Mouse (Mus musculus) liver, embryonic 15.5 days (tissue): ENCODE measurements around the gene Lactb. TPM values are rescaled to one million over a fixed set of nuclear protein-coding genes. Genes with fewer than 3 reads are reported as not detected.

Experiments
- ATAC-seq: fragments of 200-750 bp; cut with Nextera tagmentation; 2 replicates; pipeline ENCODE4 v1.8.0; 2017; ENCODE audit warnings: moderate number of reproducible peaks, mild to moderate bottlenecking, moderate library complexity; ENCODE audit not compliant: insufficient read depth
- H3K27ac ChIP-seq: fragments of 300-500 bp; sonication (generic); replicated peaks from 2 replicates; pipeline ENCODE4 v1.5.1; 2015; ENCODE audit warnings: mild to moderate bottlenecking, inconsistent platforms
- H3K27me3 ChIP-seq: fragments of 300-500 bp; sonication (generic); 2 replicates; pipeline ENCODE4 v1.6.1; 2015; ENCODE audit warnings: mild to moderate bottlenecking, inconsistent platforms
- H3K36me3 ChIP-seq: fragments of 300-500 bp; sonication (generic); replicated peaks from 2 replicates; pipeline ENCODE4 v1.6.1; 2015; ENCODE audit warnings: moderate library complexity, mild to moderate bottlenecking, inconsistent platforms
- H3K4me1 ChIP-seq: fragments of 300-500 bp; sonication (generic); replicated peaks from 2 replicates; pipeline ENCODE4 v1.6.1; 2015; ENCODE audit warnings: inconsistent platforms
- H3K4me2 ChIP-seq: fragments of 300-500 bp; sonication (generic); 2 replicates; pipeline ENCODE4 v1.6.1; 2015; ENCODE audit warnings: moderate library complexity, mild to moderate bottlenecking, inconsistent platforms
- H3K4me3 ChIP-seq: fragments of 300-500 bp; sonication (generic); replicated peaks from 2 replicates; pipeline ENCODE4 v1.5.1; 2015; ENCODE audit warnings: mild to moderate bottlenecking, inconsistent platforms
- H3K9ac ChIP-seq: fragments of 300-500 bp; sonication (generic); 2 replicates; pipeline ENCODE4 v1.6.1; 2015; ENCODE audit warnings: moderate library complexity, mild to moderate bottlenecking, inconsistent platforms
- H3K9me3 ChIP-seq: fragments of 300-500 bp; sonication (generic); replicated peaks from 2 replicates; pipeline ENCODE4 v1.6.1; 2016; ENCODE audit warnings: inconsistent platforms
- WGBS: fragments of 180-500 bp; shearing (Covaris S2); methylation state at CpG from one replicate; pipeline ENCODE4 v1.1.7; 2015; ENCODE audit warnings: mixed read lengths; ENCODE audit not compliant: insufficient replicate concordance; 5-methylcytosine and 5-hydroxymethylcytosine counted together
- polyA plus RNA-seq: library from polyadenylated mRNA; unstranded; fragments of >200 nt; fragmentation: Nextera tagmentation; extraction: Ambion mirVana; gene quantifications from 2 replicates; pipeline ENCODE4 v1.2.1, GENCODE M21; 2015

Gene Lactb
- polyA plus RNA-seq: 4.7 and 4.8 TPM in 2 replicates

DNA sequence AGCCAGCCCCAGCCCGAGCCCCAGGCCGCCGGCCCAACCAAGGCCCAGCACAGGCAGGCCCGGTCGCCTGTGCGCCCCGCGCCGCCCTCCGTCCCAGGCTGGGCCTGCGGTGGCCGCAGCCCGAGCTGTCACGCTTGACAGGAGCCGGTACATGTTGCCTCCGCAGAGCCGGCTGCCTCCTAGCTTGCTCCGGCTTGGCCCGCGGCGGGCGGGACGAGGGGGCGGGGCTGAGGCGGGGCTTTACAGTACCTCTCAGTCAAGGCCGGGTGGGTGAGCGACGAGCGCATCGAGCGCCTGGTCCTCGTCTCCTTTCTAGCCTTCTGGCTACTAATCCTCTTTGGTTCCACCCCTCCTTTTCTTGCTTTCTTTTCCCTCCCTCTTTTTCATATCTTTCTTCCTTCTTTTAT, at the start of gene Lactb:
Gene Lactb (minus strand): TSS at position 246 of the 407 bp plus-strand sequence.
- under 1% methylated on average over 32 of the region's 32 CpGs for WGBS
- Histone ChIP-seq H3K27ac (peak within 1 kb of the TSS; percentile 81), H3K27me3 (no peaks in the 10 kb centered on the region; the same call in 1 of the 2 replicates), H3K4me2 (peak within 1 kb of the TSS; percentile 91), H3K4me3 (peak within 1 kb of the TSS; percentile 69), H3K9ac (peak within 1 kb of the TSS; percentile 71), H3K9me3 (no peaks in the 10 kb centered on the region), H3K4me1 (peaks cover 22% of the 10 kb centered on the region), H3K36me3 (no peaks in the 10 kb centered on the region)
- peak; percentile 95 for ATAC-seq

DNA sequence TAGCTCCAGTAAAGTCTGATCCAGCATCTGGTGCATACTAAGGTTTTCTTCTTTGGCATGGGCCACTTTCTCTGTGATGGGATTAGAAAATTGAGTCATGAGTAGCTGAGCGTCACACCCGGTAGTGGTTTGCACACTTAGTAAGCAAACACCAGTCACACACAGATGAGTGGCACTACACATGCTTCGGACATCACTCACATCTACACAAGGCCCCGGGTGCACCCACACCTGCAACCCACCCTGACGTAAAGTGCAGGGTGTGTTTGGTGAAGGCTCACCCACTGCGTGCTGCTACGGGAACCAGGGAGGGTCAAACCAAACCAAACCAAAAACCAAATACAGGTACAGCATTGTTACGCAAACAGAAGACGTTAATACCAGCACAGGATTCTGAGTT, 48.1 kb upstream of the Lactb start:
- WGBS: 91% methylated on average over 9 of the region's 9 CpGs
- 0 out of 2 replicates have a peak overlapping the region, but pooled peaks have one; percentile 96 for H3K27ac ChIP-seq
- H3K27me3 ChIP-seq: no peaks in the 10 kb centered on the region
- no peak overlapping the region for H3K4me3 ChIP-seq
- no peaks in the 10 kb centered on the region for H3K9me3 ChIP-seq
- no peak overlapping the region for H3K4me2 ChIP-seq
- H3K4me1 ChIP-seq: peaks cover 61% of the 10 kb centered on the region
- peaks cover 70% of the 10 kb centered on the region for H3K36me3 ChIP-seq
- no peak overlapping the region for H3K9ac ChIP-seq
- ATAC-seq: no peak

DNA sequence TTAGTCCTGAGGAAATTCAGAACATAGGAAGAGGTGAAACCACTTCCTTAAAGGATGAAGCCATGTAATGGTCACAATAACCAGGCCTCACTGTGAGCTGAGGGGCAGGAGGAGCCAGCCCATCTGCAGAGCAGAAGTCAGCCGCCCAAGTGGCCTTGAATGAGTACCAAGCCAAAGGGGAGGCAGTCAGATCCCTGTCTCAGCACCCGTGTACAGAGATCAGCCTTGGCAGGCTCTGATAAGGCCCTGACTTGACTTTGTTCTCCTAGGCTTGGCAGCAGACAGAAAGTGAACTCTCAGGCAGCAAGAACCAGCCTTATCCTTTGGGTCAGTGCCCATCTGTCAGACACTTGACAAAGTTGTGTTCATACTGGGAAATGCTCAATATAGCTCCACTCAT, 44.8 kb upstream of the Lactb start:
- Histone ChIP-seq H3K4me1 (peaks cover 63% of the 10 kb centered on the region), H3K9me3 (no peaks in the 10 kb centered on the region), H3K4me3 (no peak overlapping the region), H3K36me3 (peaks cover 40% of the 10 kb centered on the region), H3K27me3 (no peaks in the 10 kb centered on the region), H3K9ac (no peak overlapping the region), H3K4me2 (no peak overlapping the region), H3K27ac (peak overlapping the region; percentile 70)
- peak; percentile 58 for ATAC-seq
- 0% methylated on average over 2 of the region's 2 CpGs for WGBS

DNA sequence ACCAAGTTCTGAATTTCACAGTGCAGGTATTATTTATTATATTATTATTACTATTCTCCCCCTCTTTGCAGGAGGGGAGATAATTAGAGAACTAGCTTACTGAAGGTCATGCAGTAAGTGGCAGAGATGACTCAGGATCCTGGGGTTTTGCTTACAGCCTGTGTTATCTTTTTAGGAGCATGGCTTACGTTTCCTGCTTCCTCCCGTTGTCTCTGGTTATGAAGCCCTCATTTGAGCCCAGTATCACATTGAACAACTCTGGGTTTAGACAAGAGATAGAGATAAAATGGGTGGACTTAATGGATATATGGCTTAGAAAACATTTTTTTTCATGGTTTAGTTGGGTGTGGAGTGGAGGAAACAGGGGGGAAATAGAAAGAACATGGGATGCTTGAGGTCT, 38.2 kb upstream of the Lactb start:
- no peaks in the 10 kb centered on the region for H3K36me3 ChIP-seq
- H3K4me3 ChIP-seq: no peak overlapping the region
- 5% methylated on average over 2 of the region's 2 CpGs for WGBS
- H3K4me1 ChIP-seq: peaks cover 52% of the 10 kb centered on the region
- H3K9ac ChIP-seq: no peak overlapping the region
- H3K9me3 ChIP-seq: no peaks in the 10 kb centered on the region
- peak overlapping the region; percentile 59; the same call in 1 of the 2 replicates for H3K27ac ChIP-seq
- peak; percentile 72 for ATAC-seq
- H3K27me3 ChIP-seq: no peaks in the 10 kb centered on the region
- H3K4me2 ChIP-seq: no peak overlapping the region; the same call in 1 of the 2 replicates

DNA sequence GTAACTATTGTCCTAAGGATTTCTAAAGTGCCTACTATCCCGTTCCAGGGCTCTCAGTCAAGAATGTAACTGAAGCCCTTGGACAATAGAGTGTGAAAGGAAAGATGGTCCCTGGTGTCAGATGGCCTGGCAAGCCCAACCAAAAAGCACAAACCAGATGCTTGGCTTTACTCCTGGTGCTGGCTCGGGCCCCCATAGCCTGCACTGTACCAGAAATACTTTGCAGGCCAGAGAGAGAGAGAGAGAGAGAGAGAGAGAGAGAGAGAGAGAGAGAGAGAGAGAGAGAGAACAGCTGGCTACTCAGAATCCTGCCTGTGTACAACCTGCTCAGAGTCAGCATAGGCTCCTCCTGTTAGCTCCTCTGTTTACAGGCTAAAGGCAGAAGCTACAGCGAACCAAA, 37.2 kb upstream of the Lactb start:
- ATAC-seq: no peak
- Histone ChIP-seq H3K9me3 (no peaks in the 10 kb centered on the region), H3K9ac (no peak overlapping the region), H3K4me3 (no peak overlapping the region), H3K27me3 (no peaks in the 10 kb centered on the region), H3K4me2 (no peak overlapping the region), H3K4me1 (peaks cover 52% of the 10 kb centered on the region), H3K27ac (peak overlapping the region; percentile 59), H3K36me3 (no peaks in the 10 kb centered on the region)
- WGBS: 55% methylated on average over 3 of the region's 3 CpGs

DNA sequence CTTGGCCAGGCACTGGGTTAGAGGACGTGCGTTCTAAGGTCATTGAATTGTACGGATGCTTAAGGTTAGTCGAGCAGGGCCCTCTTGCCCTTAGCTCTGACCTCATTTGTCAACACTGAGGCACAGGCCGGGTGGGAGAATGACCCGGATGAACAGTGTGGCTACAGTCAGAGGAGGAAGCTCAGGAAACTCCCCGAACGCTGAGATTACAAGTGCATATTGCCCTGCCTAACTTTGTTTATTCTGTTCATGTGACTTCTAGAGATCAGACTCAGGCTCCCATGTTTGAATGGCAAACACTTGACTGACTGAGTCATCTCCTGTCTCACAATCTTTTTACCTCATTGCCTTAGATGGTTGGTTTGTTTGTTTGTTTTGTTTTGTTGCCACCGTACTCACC, 36.2 kb upstream of the Lactb start:
- Histone ChIP-seq H3K4me1 (peaks cover 50% of the 10 kb centered on the region), H3K27me3 (no peaks in the 10 kb centered on the region; the same call in 1 of the 2 replicates), H3K9ac (no peak overlapping the region), H3K9me3 (no peaks in the 10 kb centered on the region), H3K4me2 (no peak overlapping the region), H3K4me3 (no peak overlapping the region), H3K36me3 (no peaks in the 10 kb centered on the region), H3K27ac (no peak overlapping the region)
- 51% methylated on average over 9 of the region's 9 CpGs for WGBS
- ATAC-seq: no peak

DNA sequence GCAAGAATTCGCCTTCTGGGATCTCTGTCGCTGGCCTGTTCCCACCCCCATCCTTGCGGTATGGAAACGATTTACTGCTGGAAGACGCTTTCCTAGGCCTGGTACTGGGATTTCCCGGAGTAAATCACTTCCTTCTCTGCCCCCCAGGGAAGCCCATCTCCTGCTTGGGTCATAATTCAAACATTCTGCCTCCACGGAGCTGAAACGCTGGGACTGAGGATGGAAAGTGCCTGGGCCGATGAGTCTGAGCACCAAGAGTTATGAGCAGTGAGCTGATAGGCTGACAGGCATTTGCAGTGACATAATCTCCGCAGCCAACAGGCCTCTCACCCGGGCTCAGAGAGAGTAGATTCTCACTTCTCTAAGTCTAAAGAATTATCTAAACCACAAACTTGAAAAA, 33.5 kb upstream of the Lactb start:
- Histone ChIP-seq H3K4me2 (no peak overlapping the region), H3K4me3 (no peak overlapping the region), H3K4me1 (peaks cover 42% of the 10 kb centered on the region), H3K36me3 (no peaks in the 10 kb centered on the region), H3K9me3 (no peaks in the 10 kb centered on the region), H3K27me3 (no peaks in the 10 kb centered on the region; the same call in 1 of the 2 replicates), H3K9ac (no peak overlapping the region), H3K27ac (no peak overlapping the region)
- no peak for ATAC-seq
- 61% methylated on average over 11 of the region's 11 CpGs for WGBS

DNA sequence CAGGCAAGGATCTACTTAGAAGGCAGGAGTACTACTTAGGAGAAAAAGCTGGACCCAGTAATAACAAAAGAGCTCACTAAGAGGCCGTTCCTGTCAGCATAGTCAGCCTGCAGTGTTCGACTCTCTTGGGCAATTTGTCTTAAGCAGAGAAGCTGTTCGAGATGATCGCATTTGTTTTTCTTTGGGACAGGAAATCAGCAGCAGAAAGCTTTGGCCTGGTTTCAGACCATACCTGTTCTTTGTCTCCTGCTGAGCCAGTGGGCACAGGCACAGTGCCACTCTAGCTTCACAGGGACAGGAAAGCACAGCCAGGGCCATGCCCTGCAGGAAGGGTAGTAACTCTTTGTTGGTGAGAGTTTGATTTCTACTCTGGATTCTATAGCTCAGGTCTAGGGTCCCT, 31.1 kb upstream of the Lactb start:
- H3K9ac ChIP-seq: no peak overlapping the region
- no peak overlapping the region for H3K4me3 ChIP-seq

DNA sequence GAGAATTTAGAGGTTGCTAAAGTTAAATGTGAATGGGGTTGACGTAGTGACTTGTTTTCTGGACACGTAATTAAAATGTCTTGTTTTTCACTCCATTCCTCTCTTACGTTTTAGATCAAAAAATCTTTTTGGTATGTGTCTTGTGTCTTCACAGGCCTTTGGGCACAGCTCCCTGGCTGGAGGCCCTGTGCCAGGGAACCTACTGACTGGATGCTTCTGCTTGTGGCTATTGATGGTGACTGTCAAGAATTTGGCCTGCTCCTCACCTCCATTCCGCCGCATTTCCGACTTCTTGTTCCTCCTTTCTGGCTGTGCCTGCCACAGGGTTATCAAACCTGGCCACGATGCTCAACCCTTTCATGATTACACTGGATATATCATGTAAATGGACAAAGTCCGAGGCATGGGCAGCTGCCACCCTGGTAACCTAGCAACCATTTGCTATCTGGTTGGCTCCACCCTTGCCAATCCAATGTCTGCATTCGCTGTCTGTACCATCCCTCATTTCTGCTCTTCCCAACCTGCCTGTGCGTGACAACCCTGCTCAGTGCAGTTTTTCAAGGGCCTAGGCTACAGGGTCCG, 30.0 kb upstream of the Lactb start:
- no peak overlapping the region for H3K4me3 ChIP-seq
- no peak overlapping the region for H3K9ac ChIP-seq
- H3K27me3 ChIP-seq: no peaks in the 10 kb centered on the region; the same call in 1 of the 2 replicates
- H3K36me3 ChIP-seq: no peaks in the 10 kb centered on the region
- peak; percentile 51 for ATAC-seq
- H3K4me2 ChIP-seq: no peak overlapping the region
- H3K4me1 ChIP-seq: peaks cover 21% of the 10 kb centered on the region
- H3K9me3 ChIP-seq: no peaks in the 10 kb centered on the region
- H3K27ac ChIP-seq: no peak overlapping the region
- WGBS: 66% methylated on average over 11 of the region's 11 CpGs

More for the DNA sequence above, 31.1 kb upstream of the Lactb start:
- no peak overlapping the region for H3K27ac ChIP-seq
- no peaks in the 10 kb centered on the region; the same call in 1 of the 2 replicates for H3K27me3 ChIP-seq
- WGBS: 75% methylated on average over 4 of the region's 4 CpGs
- no peak overlapping the region for H3K4me2 ChIP-seq
- no peaks in the 10 kb centered on the region for H3K9me3 ChIP-seq
- H3K36me3 ChIP-seq: no peaks in the 10 kb centered on the region
- no peak for ATAC-seq
- peaks cover 22% of the 10 kb centered on the region for H3K4me1 ChIP-seq

DNA sequence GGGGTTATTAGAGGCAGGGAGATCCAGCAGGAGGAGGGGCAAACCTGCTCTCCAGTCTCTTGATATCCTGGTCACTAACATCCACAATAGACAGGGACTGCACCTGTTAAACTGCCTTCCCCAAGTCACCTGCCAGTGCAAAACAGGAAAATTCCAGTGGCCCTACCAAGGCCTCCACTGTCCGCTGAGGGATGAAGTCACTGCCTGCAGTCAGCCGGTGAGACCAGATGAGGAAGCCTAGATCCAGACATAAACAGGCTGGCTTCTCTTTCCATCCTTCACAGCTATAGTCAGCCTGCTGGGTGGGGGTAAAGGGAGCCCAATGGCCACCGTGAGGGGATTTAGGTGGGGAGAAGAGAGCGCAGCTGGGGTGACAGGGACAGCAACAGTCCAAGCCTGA, 28.4 kb upstream of the Lactb start:
- Histone ChIP-seq H3K4me1 (peaks cover 21% of the 10 kb centered on the region), H3K4me3 (no peak overlapping the region), H3K27me3 (no peaks in the 10 kb centered on the region; the same call in 1 of the 2 replicates), H3K9me3 (no peaks in the 10 kb centered on the region), H3K9ac (no peak overlapping the region), H3K4me2 (no peak overlapping the region), H3K27ac (no peak overlapping the region), H3K36me3 (no peaks in the 10 kb centered on the region)
- ATAC-seq: no peak
- WGBS: 70% methylated on average over 4 of the region's 4 CpGs

DNA sequence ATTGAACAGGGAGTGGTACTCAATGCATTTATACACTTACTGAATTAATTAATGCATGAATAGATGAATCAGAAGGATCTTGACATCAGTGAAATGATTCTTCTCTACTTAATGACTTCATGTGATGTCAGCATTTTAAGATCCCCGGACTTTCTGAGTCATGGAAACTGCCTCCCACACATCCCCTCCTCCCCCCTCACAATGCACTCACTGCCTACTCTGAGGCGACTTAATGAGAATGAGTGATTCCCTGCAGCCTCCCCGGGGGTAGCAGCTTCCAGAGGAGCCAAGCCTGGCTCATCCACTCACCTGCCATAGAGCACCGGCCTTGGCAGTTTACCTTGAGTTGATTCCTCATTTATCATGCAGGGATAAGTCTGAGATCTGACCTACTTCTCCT, 27.9 kb upstream of the Lactb start:
- no peak overlapping the region for H3K27ac ChIP-seq
- peaks cover 21% of the 10 kb centered on the region for H3K4me1 ChIP-seq
- H3K9me3 ChIP-seq: no peaks in the 10 kb centered on the region
- ATAC-seq: no peak
- H3K4me2 ChIP-seq: no peak overlapping the region
- 58% methylated on average over 4 of the region's 4 CpGs for WGBS
- no peaks in the 10 kb centered on the region for H3K36me3 ChIP-seq
- no peaks in the 10 kb centered on the region; the same call in 1 of the 2 replicates for H3K27me3 ChIP-seq
- no peak overlapping the region for H3K4me3 ChIP-seq
- no peak overlapping the region for H3K9ac ChIP-seq

DNA sequence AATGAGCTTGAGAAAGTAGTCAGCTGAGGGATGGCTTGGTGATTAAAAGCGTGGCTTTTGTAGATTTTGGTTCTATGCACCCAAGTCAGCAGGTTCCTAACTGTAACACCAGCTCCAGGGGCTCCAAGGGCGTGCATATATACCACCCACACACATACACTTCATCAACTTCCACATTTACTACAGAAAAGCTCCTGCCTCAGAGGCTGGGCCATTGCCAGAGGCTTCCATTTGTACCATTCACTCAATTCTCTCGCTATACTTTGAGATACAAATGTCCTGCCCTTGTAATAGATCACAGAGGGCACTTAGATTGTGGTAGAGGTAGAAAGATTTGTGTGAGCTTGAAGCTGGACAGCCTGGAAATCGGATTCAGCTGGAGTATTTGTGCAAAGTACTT, 26.2 kb upstream of the Lactb start:
- H3K4me2 ChIP-seq: no peak overlapping the region
- no peak overlapping the region for H3K9ac ChIP-seq
- H3K4me1 ChIP-seq: peaks cover 21% of the 10 kb centered on the region
- no peaks in the 10 kb centered on the region for H3K9me3 ChIP-seq
- H3K36me3 ChIP-seq: no peaks in the 10 kb centered on the region
- no peaks in the 10 kb centered on the region for H3K27me3 ChIP-seq
- H3K27ac ChIP-seq: peak overlapping the region; percentile 19; the same call in 1 of the 2 replicates
- ATAC-seq: no peak
- 65% methylated on average over 4 of the region's 4 CpGs for WGBS
- no peak overlapping the region for H3K4me3 ChIP-seq
